Comparison of ENCODE assay signal across 8 mouse cellular contexts in genomic region chr7:142284023-142284591, GRCm38 (mm10). TPM values are rescaled to one million over a fixed set of nuclear protein-coding genes. Genes with fewer than 3 reads are reported as not detected.
DNase-seq lines count a peak whose midpoint lies in the region; ATAC-seq and TF ChIP-seq lines count a peak whose summit lies in the region.

No protein-coding gene starts in this region.

- no peak for TF ChIP-seq EP300 in heart, adult 2 months (IDR thresholded peaks at IDR 0.05; ENCODE audit: insufficient read depth, low read depth, low read length)

- H3K4me1 ChIP-seq in embryonic facial prominence, embryonic 11.5 days (ENCODE audit: control insufficient read depth, insufficient read depth, low read length), result 0 out of 2 replicates have a peak, but pooled peaks cover 3% of the 10 kb centered on the region
- H3K4me1 ChIP-seq in heart, adult 2 months (ENCODE audit: control insufficient read depth, insufficient read depth, low read length), result no peaks in the 10 kb centered on the region
- H3K4me1 ChIP-seq in limb, embryonic 15.5 days, result peaks cover 14% of the 10 kb centered on the region
- H3K4me1 ChIP-seq in midbrain, embryonic 16.5 days (ENCODE audit: control insufficient read depth, insufficient read depth, low read length), result peaks cover 8% of the 10 kb centered on the region

- no peaks in the 10 kb centered on the region for H3K79me2 ChIP-seq in heart, adult 2 months (replicated peaks; ENCODE audit: control insufficient read depth, insufficient read depth, low read length)

- peak overlapping the region; percentile 49 for H3K4me3 ChIP-seq in embryonic facial prominence, embryonic 11.5 days (ENCODE audit: low read depth, low read length)
- peak overlapping the region; percentile 64 for H3K4me3 ChIP-seq in heart, adult 2 months
- peak overlapping the region; percentile 54 for H3K4me3 ChIP-seq in limb, embryonic 15.5 days
- H3K4me3 ChIP-seq in midbrain, embryonic 16.5 days (ENCODE audit: low read depth, low read length), result peak overlapping the region; percentile 47

- intact Hi-C loops in heart, adult 2 months (cut with DNase I), result loop anchor here (2.0 kb wide), 1 partner anchor 137 kb away; no protein-coding TSS in a partner anchor

- ATAC-seq in embryonic facial prominence, embryonic 11.5 days (replicated peaks; ENCODE audit: insufficient number of reproducible peaks, low FRiP score, low TSS enrichment, low read depth), result peak; percentile 81
- ATAC-seq in limb, embryonic 15.5 days (ENCODE audit: insufficient number of reproducible peaks, low FRiP score, low TSS enrichment, low read depth), result 0 out of 2 replicates have a peak, but pooled peaks have one; percentile 67
- ATAC-seq in midbrain, embryonic 16.5 days, result peak; percentile 66

- peak overlapping the region; percentile 76 for H3K27ac ChIP-seq in embryonic facial prominence, embryonic 11.5 days (replicated peaks; ENCODE audit: low read depth, low read length)
- peak overlapping the region; percentile 86 for H3K27ac ChIP-seq in heart, adult 2 months
- peak overlapping the region; percentile 94 for H3K27ac ChIP-seq in limb, embryonic 15.5 days
- peak overlapping the region; percentile 79 for H3K27ac ChIP-seq in midbrain, embryonic 16.5 days (ENCODE audit: low read length)

- no peaks in the 10 kb centered on the region for H3K36me3 ChIP-seq in embryonic facial prominence, embryonic 11.5 days (replicated peaks; ENCODE audit: control insufficient read depth, insufficient read depth, low read depth, low read length)
- no peaks in the 10 kb centered on the region for H3K36me3 ChIP-seq in heart, adult 2 months (ENCODE audit: control insufficient read depth, insufficient read depth, low read length)
- no peaks in the 10 kb centered on the region for H3K36me3 ChIP-seq in limb, embryonic 15.5 days
- no peaks in the 10 kb centered on the region for H3K36me3 ChIP-seq in midbrain, embryonic 16.5 days (ENCODE audit: control insufficient read depth, insufficient read depth, low read length)

- under 1% methylated on average over 38 of the region's 38 CpGs for WGBS in embryonic facial prominence, embryonic 11.5 days
- under 1% methylated on average over 38 of the region's 38 CpGs for WGBS in heart, adult 2 months
- WGBS in limb, embryonic 15.5 days, result under 1% methylated on average over 38 of the region's 38 CpGs
- WGBS in midbrain, embryonic 16.5 days, result under 1% methylated on average over 38 of the region's 38 CpGs

- TF ChIP-seq CTCF in heart, adult 2 months (IDR thresholded peaks at IDR 0.05), result peak; percentile 56

- H3K9me3 ChIP-seq in embryonic facial prominence, embryonic 11.5 days (replicated peaks; ENCODE audit: control insufficient read depth, low read length), result no peaks in the 10 kb centered on the region
- no peaks in the 10 kb centered on the region for H3K9me3 ChIP-seq in limb, embryonic 15.5 days
- H3K9me3 ChIP-seq in midbrain, embryonic 16.5 days (replicated peaks; ENCODE audit: control insufficient read depth, low read length, poor library complexity, severe bottlenecking), result no peaks in the 10 kb centered on the region

- TF ChIP-seq POLR2A in heart, adult 2 months (IDR thresholded peaks at IDR 0.05; ENCODE audit: insufficient read depth, low read depth, low read length), result no peak

- H3K9ac ChIP-seq in embryonic facial prominence, embryonic 11.5 days (replicated peaks; ENCODE audit: low read length), result peak overlapping the region; percentile 82
- peak overlapping the region; percentile 69 for H3K9ac ChIP-seq in heart, adult 2 months (ENCODE audit: low read depth, low read length)
- H3K9ac ChIP-seq in limb, embryonic 15.5 days, result peak overlapping the region; percentile 58
- peak overlapping the region; percentile 59 for H3K9ac ChIP-seq in midbrain, embryonic 16.5 days (ENCODE audit: low read depth, low read length)

- peak overlapping the region; percentile 79 for H3K4me2 ChIP-seq in embryonic facial prominence, embryonic 11.5 days (ENCODE audit: low read depth, low read length)
- H3K4me2 ChIP-seq in limb, embryonic 15.5 days, result peak overlapping the region; percentile 72
- peak overlapping the region; percentile 72 for H3K4me2 ChIP-seq in midbrain, embryonic 16.5 days (ENCODE audit: low read length)

- DNase-seq in A20 (ENCODE audit: low read depth, low spot score), result peak; percentile 81
- DNase-seq in adrenal gland, postnatal 14 days, result peak; percentile 80
- peak; percentile 82 for DNase-seq in embryonic facial prominence, embryonic 11.5 days (ENCODE audit: low spot score)
- DNase-seq in heart, adult 2 months, result peak; percentile 65 to 71
- DNase-seq in kidney, adult 18-20 months, result peak; percentile 65
- DNase-seq in spleen, postnatal 10 days (ENCODE audit: low spot score in 2 of 2), result peak; percentile 29 to 67

- H3K27me3 ChIP-seq in embryonic facial prominence, embryonic 11.5 days (ENCODE audit: control insufficient read depth, insufficient read depth, low read length), result no peaks in the 10 kb centered on the region; the same call in 1 of the 2 replicates
- H3K27me3 ChIP-seq in heart, adult 2 months (ENCODE audit: control insufficient read depth, insufficient read depth, low read length), result no peaks in the 10 kb centered on the region
- H3K27me3 ChIP-seq in limb, embryonic 15.5 days, result no peaks in the 10 kb centered on the region; the same call in 1 of the 2 replicates
- H3K27me3 ChIP-seq in midbrain, embryonic 16.5 days (ENCODE audit: control insufficient read depth, insufficient read depth, low read depth, low read length), result peaks cover 7% of the 10 kb centered on the region

RNA-seq across cellular contexts. Expression of gene Gm4559, which starts 9.9 kb away (rescaled TPM):
- not detected in 2 replicates for total RNA-seq in adrenal gland, postnatal 14 days (2021)
- polyA plus RNA-seq in embryonic facial prominence, embryonic 11.5 days (2014; fragmentation: Nextera tagmentation; extraction: Ambion mirVana), result not detected in 2 replicates
- not detected for total RNA-seq in heart, adult 2 months (2021)
- polyA plus RNA-seq in heart, adult 2 months (2012; rRNA removed), result not detected in 2 replicates
- polyA plus RNA-seq in limb, embryonic 15.5 days (2015; fragmentation: Nextera tagmentation; extraction: Ambion mirVana), result not detected in 2 replicates
- not detected in 2 replicates for polyA plus RNA-seq in midbrain, embryonic 16.5 days (2015; fragmentation: Nextera tagmentation; extraction: Ambion mirVana)

RNA-seq across cellular contexts. Expression of gene Krtap5-1, which starts 12.8 kb away (rescaled TPM):
- not detected in 2 replicates for total RNA-seq in adrenal gland, postnatal 14 days (2021)
- not detected in 2 replicates for polyA plus RNA-seq in embryonic facial prominence, embryonic 11.5 days (2014; fragmentation: Nextera tagmentation; extraction: Ambion mirVana)
- not detected for total RNA-seq in heart, adult 2 months (2021)
- not detected in 2 replicates for polyA plus RNA-seq in heart, adult 2 months (2012; rRNA removed)
- not detected in 2 replicates for polyA plus RNA-seq in limb, embryonic 15.5 days (2015; fragmentation: Nextera tagmentation; extraction: Ambion mirVana)
- not detected in 2 replicates for polyA plus RNA-seq in midbrain, embryonic 16.5 days (2015; fragmentation: Nextera tagmentation; extraction: Ambion mirVana)

RNA-seq across cellular contexts. Expression of gene Krtap5-4, which starts 19.2 kb away (rescaled TPM):
- total RNA-seq in adrenal gland, postnatal 14 days (2021), result not detected in 2 replicates
- 0.20 TPM in 1 of 2 replicates, not detected in the other for polyA plus RNA-seq in embryonic facial prominence, embryonic 11.5 days (2014; fragmentation: Nextera tagmentation; extraction: Ambion mirVana)
- not detected for total RNA-seq in heart, adult 2 months (2021)
- not detected in 2 replicates for polyA plus RNA-seq in heart, adult 2 months (2012; rRNA removed)
- polyA plus RNA-seq in limb, embryonic 15.5 days (2015; fragmentation: Nextera tagmentation; extraction: Ambion mirVana), result not detected in 2 replicates
- not detected in 2 replicates for polyA plus RNA-seq in midbrain, embryonic 16.5 days (2015; fragmentation: Nextera tagmentation; extraction: Ambion mirVana)

RNA-seq across cellular contexts. Expression of gene Gm2431, which starts 26.0 kb away (rescaled TPM):
- not detected in 2 replicates for total RNA-seq in adrenal gland, postnatal 14 days (2021)
- polyA plus RNA-seq in embryonic facial prominence, embryonic 11.5 days (2014; fragmentation: Nextera tagmentation; extraction: Ambion mirVana), result not detected in 2 replicates
- total RNA-seq in heart, adult 2 months (2021), result not detected
- not detected in 2 replicates for polyA plus RNA-seq in heart, adult 2 months (2012; rRNA removed)
- polyA plus RNA-seq in limb, embryonic 15.5 days (2015; fragmentation: Nextera tagmentation; extraction: Ambion mirVana), result not detected in 2 replicates
- not detected in 2 replicates for polyA plus RNA-seq in midbrain, embryonic 16.5 days (2015; fragmentation: Nextera tagmentation; extraction: Ambion mirVana)

RNA-seq across cellular contexts. Expression of gene Gm40460, which starts 43.2 kb away (rescaled TPM):
- not detected in 2 replicates for total RNA-seq in adrenal gland, postnatal 14 days (2021)
- polyA plus RNA-seq in embryonic facial prominence, embryonic 11.5 days (2014; fragmentation: Nextera tagmentation; extraction: Ambion mirVana), result not detected in 2 replicates
- total RNA-seq in heart, adult 2 months (2021), result not detected
- polyA plus RNA-seq in heart, adult 2 months (2012; rRNA removed), result not detected in 2 replicates
- polyA plus RNA-seq in limb, embryonic 15.5 days (2015; fragmentation: Nextera tagmentation; extraction: Ambion mirVana), result not detected in 2 replicates
- polyA plus RNA-seq in midbrain, embryonic 16.5 days (2015; fragmentation: Nextera tagmentation; extraction: Ambion mirVana), result not detected in 2 replicates

Comparison
In these comparisons a context has a peak if more than half of its experiments do, and no peak if none do; other contexts are left out.
1. Peak in every context shown above with its lines: DNase-seq, ATAC-seq, H3K4me3 ChIP-seq and H3K27ac ChIP-seq.